Mouse (Mus musculus): ENCODE measurements around the gene Trpm8. TPM values are rescaled to one million over a fixed set of nuclear protein-coding genes. Genes with fewer than 3 reads are reported as not detected.

Trpm8 gene
- polyA plus RNA-seq, 1 experiment from 2014 or later = not detected

GRCm38 (mm10) chr1:88422846-88423395 lies 145.5 kb downstream of the Trpm8 start:
- WGBS = 71% methylated on average over 7 of the region's 7 CpGs
- no peak overlapping the region for H3K4me2 ChIP-seq (ENCODE audit: low read length)
- no peak overlapping the region for H3K9ac ChIP-seq (ENCODE audit: low read length)
- no peak overlapping the region for H3K27ac ChIP-seq (ENCODE audit: low read depth)
- no peaks in the 10 kb centered on the region for H3K36me3 ChIP-seq (ENCODE audit: control insufficient read depth, insufficient read depth, low read length)
- H3K4me1 ChIP-seq (replicated peaks; ENCODE audit: control insufficient read depth, insufficient read depth, low read length) = no peaks in the 10 kb centered on the region
- no peaks in the 10 kb centered on the region for H3K27me3 ChIP-seq (replicated peaks; ENCODE audit: control insufficient read depth, insufficient read depth, low read length)
- ATAC-seq (replicated peaks; ENCODE audit: low FRiP score, low TSS enrichment, low read depth) (no peak), DNase-seq (ENCODE audit: low spot score) (no peak)
- no peaks in the 10 kb centered on the region for H3K9me3 ChIP-seq (ENCODE audit: control insufficient read depth, low read length)
- no peak overlapping the region for H3K4me3 ChIP-seq (ENCODE audit: low read depth, low read length)

- H3K36me3 ChIP-seq (ENCODE audit: control insufficient read depth, insufficient read depth, low read length) = no peaks in the 10 kb centered on the region
- no peak overlapping the region for H3K9ac ChIP-seq (ENCODE audit: low read length)
- H3K27me3 ChIP-seq (replicated peaks; ENCODE audit: control insufficient read depth, insufficient read depth, low read length) = no peaks in the 10 kb centered on the region
- no peak overlapping the region for H3K4me3 ChIP-seq (ENCODE audit: low read depth, low read length)
- H3K27ac ChIP-seq (ENCODE audit: low read depth) = no peak overlapping the region
- no peak; the same call in 1 of the 2 replicates for ATAC-seq (replicated peaks; ENCODE audit: low FRiP score, low TSS enrichment, low read depth)
- H3K9me3 ChIP-seq (ENCODE audit: control insufficient read depth, low read length) = no peaks in the 10 kb centered on the region
- H3K4me2 ChIP-seq (ENCODE audit: low read length) = no peak overlapping the region
- WGBS = 24% methylated on average over 8 of the region's 8 CpGs
- peaks cover 6% of the 10 kb centered on the region for H3K4me1 ChIP-seq (replicated peaks; ENCODE audit: control insufficient read depth, insufficient read depth, low read length)
- peak; percentile 94 for DNase-seq (ENCODE audit: low spot score)
These were observed 147.3 kb downstream of the Trpm8 start for GRCm38 (mm10) chr1:88424602-88425252.

DNA sequence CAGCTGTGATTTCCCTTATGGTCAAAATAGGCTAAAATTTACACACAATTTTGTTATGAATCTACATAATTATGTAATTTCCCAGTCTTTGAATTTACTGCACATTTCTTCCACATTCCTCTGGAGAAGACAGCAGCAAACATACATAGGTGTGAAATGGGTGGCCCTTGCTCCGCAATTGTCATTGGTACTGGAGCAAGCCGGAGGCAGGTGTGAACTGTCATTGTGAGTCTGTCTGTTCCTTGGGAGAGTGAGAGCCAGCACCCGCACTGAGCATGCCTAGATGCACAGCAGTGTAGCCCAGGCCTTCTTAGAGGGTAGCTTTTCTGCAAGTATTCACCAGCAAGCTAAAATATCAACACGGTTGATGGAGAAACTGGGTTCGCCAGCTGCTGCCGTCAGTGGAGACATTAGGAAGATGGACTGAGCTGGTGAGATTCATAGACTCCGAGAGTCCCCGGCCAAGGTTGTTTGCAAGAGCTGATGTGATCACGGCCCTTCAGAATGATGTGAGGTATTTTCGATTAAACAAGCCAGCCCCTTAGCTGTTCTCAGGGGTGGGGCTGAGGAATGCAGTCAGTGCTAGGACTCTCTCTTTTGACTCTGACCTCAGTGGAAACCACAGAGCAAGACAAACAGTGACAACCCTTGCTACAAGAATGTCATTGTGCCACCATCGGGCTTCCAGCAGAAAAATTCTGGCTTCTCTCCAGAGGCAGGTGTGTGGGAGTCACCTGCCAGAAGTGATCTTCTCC lies 150.7 kb downstream of the Trpm8 start:
- H3K4me3 ChIP-seq (ENCODE audit: low read depth, low read length) = no peak overlapping the region
- H3K36me3 ChIP-seq (ENCODE audit: control insufficient read depth, insufficient read depth, low read length) = no peaks in the 10 kb centered on the region
- H3K27ac ChIP-seq (ENCODE audit: low read depth) = no peak overlapping the region
- no peaks in the 10 kb centered on the region for H3K9me3 ChIP-seq (ENCODE audit: control insufficient read depth, low read length)
- DNase-seq (ENCODE audit: low spot score) (no peak), ATAC-seq (replicated peaks; ENCODE audit: low FRiP score, low TSS enrichment, low read depth) (no peak)
- no peaks in the 10 kb centered on the region for H3K27me3 ChIP-seq (replicated peaks; ENCODE audit: control insufficient read depth, insufficient read depth, low read length)
- WGBS = 51% methylated on average over 11 of the region's 11 CpGs
- no peak overlapping the region for H3K4me2 ChIP-seq (ENCODE audit: low read length)
- peaks cover 6% of the 10 kb centered on the region for H3K4me1 ChIP-seq (replicated peaks; ENCODE audit: control insufficient read depth, insufficient read depth, low read length)
- no peak overlapping the region for H3K9ac ChIP-seq (ENCODE audit: low read length)

DNA sequence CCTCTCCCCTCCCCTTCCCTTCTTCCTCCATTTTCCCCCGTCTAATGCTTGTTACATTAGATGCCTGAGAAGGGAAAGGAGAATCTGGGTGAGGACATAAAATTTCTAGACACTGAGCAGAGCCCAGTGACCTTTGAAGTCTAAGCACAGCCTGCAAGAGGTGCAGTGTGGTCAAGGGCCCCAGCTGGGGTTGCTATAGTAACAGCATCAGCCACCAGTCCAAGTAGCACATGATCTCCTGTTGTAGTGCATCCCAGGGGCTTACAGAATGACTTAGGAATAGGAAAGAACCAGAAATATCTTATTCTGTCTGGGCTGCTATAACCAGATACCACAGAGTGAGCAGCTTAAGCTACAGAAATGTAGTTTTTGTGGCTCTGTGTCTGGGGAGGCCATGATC lies 152.0 kb downstream of the Trpm8 start:
- WGBS = 11% methylated on average over 1 of the region's 1 CpGs
- H3K4me1 ChIP-seq (replicated peaks; ENCODE audit: control insufficient read depth, insufficient read depth, low read length) = peaks cover 6% of the 10 kb centered on the region
- H3K9ac ChIP-seq (ENCODE audit: low read length) = no peak overlapping the region
- DNase-seq (ENCODE audit: low spot score) (no peak), ATAC-seq (replicated peaks; ENCODE audit: low FRiP score, low TSS enrichment, low read depth) (no peak)
- H3K4me2 ChIP-seq (ENCODE audit: low read length) = no peak overlapping the region
- no peak overlapping the region for H3K4me3 ChIP-seq (ENCODE audit: low read depth, low read length)
- H3K27ac ChIP-seq (ENCODE audit: low read depth) = no peak overlapping the region
- H3K27me3 ChIP-seq (replicated peaks; ENCODE audit: control insufficient read depth, insufficient read depth, low read length) = no peaks in the 10 kb centered on the region
- H3K9me3 ChIP-seq (ENCODE audit: control insufficient read depth, low read length) = no peaks in the 10 kb centered on the region
- H3K36me3 ChIP-seq (ENCODE audit: control insufficient read depth, insufficient read depth, low read length) = no peaks in the 10 kb centered on the region

- ATAC-seq (replicated peaks; ENCODE audit: low FRiP score, low TSS enrichment, low read depth) (no peak), DNase-seq (ENCODE audit: low spot score) (no peak)
- H3K27ac ChIP-seq (ENCODE audit: low read depth) = no peak overlapping the region
- H3K4me1 ChIP-seq (replicated peaks; ENCODE audit: control insufficient read depth, insufficient read depth, low read length) = peaks cover 6% of the 10 kb centered on the region
- H3K27me3 ChIP-seq (replicated peaks; ENCODE audit: control insufficient read depth, insufficient read depth, low read length) = no peaks in the 10 kb centered on the region
- no peak overlapping the region for H3K4me3 ChIP-seq (ENCODE audit: low read depth, low read length)
- no peaks in the 10 kb centered on the region for H3K9me3 ChIP-seq (ENCODE audit: control insufficient read depth, low read length)
- H3K36me3 ChIP-seq (ENCODE audit: control insufficient read depth, insufficient read depth, low read length) = no peaks in the 10 kb centered on the region
- WGBS = 82% methylated on average over 4 of the region's 4 CpGs
- no peak overlapping the region for H3K4me2 ChIP-seq (ENCODE audit: low read length)
- no peak overlapping the region for H3K9ac ChIP-seq (ENCODE audit: low read length)
These were observed 153.8 kb downstream of the Trpm8 start for GRCm38 (mm10) chr1:88431262-88431661.

DNA sequence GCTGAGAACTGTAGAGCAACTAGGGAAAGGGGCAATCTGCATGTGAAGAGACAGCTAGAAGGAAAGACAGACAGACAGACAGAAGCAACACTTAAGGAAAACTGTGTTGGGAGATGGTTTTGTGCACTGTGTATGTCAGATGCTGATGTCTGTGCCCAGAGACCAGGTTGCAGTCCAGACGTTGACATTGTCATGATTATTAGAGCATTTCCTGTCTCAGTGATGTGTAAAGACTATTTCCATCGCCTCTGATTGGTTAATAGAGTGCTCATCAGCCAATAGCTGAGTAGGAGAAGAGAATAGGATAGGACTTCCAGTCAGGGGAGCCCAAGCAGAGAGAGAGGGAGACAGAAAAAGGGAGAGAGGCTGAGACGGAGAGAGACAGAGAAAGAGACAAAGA lies 155.1 kb downstream of the Trpm8 start:
- Histone ChIP-seq H3K27ac (ENCODE audit: low read depth) (no peak overlapping the region), H3K36me3 (ENCODE audit: control insufficient read depth, insufficient read depth, low read length) (no peaks in the 10 kb centered on the region), H3K9ac (ENCODE audit: low read length) (no peak overlapping the region), H3K4me2 (ENCODE audit: low read length) (no peak overlapping the region), H3K4me3 (ENCODE audit: low read depth, low read length) (no peak overlapping the region), H3K27me3 (replicated peaks; ENCODE audit: control insufficient read depth, insufficient read depth, low read length) (no peaks in the 10 kb centered on the region), H3K9me3 (ENCODE audit: control insufficient read depth, low read length) (no peaks in the 10 kb centered on the region), H3K4me1 (replicated peaks; ENCODE audit: control insufficient read depth, insufficient read depth, low read length) (peaks cover 6% of the 10 kb centered on the region)
- ATAC-seq (replicated peaks; ENCODE audit: low FRiP score, low TSS enrichment, low read depth) (no peak), DNase-seq (ENCODE audit: low spot score) (no peak)
- WGBS = 33% methylated on average over 3 of the region's 3 CpGs

- WGBS = 74% methylated on average over 6 of the region's 6 CpGs
- Histone ChIP-seq H3K9ac (ENCODE audit: low read length) (no peak overlapping the region), H3K4me3 (ENCODE audit: low read depth, low read length) (no peak overlapping the region), H3K36me3 (ENCODE audit: control insufficient read depth, insufficient read depth, low read length) (no peaks in the 10 kb centered on the region), H3K27ac (ENCODE audit: low read depth) (no peak overlapping the region), H3K4me2 (ENCODE audit: low read length) (no peak overlapping the region), H3K9me3 (ENCODE audit: control insufficient read depth, low read length) (no peaks in the 10 kb centered on the region), H3K27me3 (replicated peaks; ENCODE audit: control insufficient read depth, insufficient read depth, low read length) (no peaks in the 10 kb centered on the region), H3K4me1 (replicated peaks; ENCODE audit: control insufficient read depth, insufficient read depth, low read length) (peaks cover 6% of the 10 kb centered on the region)
- ATAC-seq (replicated peaks; ENCODE audit: low FRiP score, low TSS enrichment, low read depth) (no peak), DNase-seq (ENCODE audit: low spot score) (no peak)
These were observed 155.8 kb downstream of the Trpm8 start for GRCm38 (mm10) chr1:88433096-88433883.

DNA sequence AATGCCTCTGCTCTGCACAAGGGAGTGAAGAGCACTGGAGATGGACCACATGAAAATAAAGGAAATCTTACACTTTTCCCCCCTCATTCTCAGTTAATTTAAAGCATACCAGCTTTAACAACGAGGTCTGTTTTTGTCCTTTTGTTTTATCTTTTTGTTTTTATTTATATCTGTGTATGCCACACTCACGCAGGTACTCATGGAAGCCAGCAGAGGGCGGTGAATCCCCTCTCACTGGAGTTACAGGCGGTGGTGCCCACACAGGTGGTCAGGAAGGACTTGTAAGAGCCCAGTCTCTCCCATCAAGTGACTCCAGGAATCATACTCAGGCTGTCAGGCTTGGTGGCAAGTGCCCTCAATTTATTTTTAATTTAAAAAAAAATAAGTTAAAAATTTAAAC lies 156.6 kb downstream of the Trpm8 start:
- 71% methylated on average over 4 of the region's 4 CpGs for WGBS
- no peak overlapping the region for H3K4me2 ChIP-seq (ENCODE audit: low read length)
- DNase-seq (ENCODE audit: low spot score) = no peak
- no peaks in the 10 kb centered on the region for H3K36me3 ChIP-seq (ENCODE audit: control insufficient read depth, insufficient read depth, low read length)
- H3K9ac ChIP-seq (ENCODE audit: low read length) = no peak overlapping the region
- no peaks in the 10 kb centered on the region for H3K9me3 ChIP-seq (ENCODE audit: control insufficient read depth, low read length)
- H3K27me3 ChIP-seq (replicated peaks; ENCODE audit: control insufficient read depth, insufficient read depth, low read length) = no peaks in the 10 kb centered on the region
- no peak overlapping the region for H3K27ac ChIP-seq (ENCODE audit: low read depth)
- no peak overlapping the region for H3K4me3 ChIP-seq (ENCODE audit: low read depth, low read length)
- ATAC-seq (replicated peaks; ENCODE audit: low FRiP score, low TSS enrichment, low read depth) = no peak
- no peaks in the 10 kb centered on the region for H3K4me1 ChIP-seq (replicated peaks; ENCODE audit: control insufficient read depth, insufficient read depth, low read length)
